Mouse (Mus musculus) T-cell, adult 2 months (primary cell): ENCODE results near the gene Tlcd2.
A peak's percentile ranks its signal among the peaks of the same experiment; 100 is the strongest.

Experiments used
- DNase-seq: peaks from one replicate; pipeline ENCODE4 v3.0.0; 2022; ENCODE audit warnings: low spot score

Gene Tlcd2

GRCm38 (mm10) chr11:75466731-75467505 lies 5.4 kb downstream of the Tlcd2 start:
- DNase-seq = no peak

- DNase-seq = no peak
Measured at GRCm38 (mm10) chr11:75467512-75468215, 6.1 kb downstream of the Tlcd2 start.

- DNase-seq = no peak
Measured at GRCm38 (mm10) chr11:75468410-75468809, 6.9 kb downstream of the Tlcd2 start.

DNA sequence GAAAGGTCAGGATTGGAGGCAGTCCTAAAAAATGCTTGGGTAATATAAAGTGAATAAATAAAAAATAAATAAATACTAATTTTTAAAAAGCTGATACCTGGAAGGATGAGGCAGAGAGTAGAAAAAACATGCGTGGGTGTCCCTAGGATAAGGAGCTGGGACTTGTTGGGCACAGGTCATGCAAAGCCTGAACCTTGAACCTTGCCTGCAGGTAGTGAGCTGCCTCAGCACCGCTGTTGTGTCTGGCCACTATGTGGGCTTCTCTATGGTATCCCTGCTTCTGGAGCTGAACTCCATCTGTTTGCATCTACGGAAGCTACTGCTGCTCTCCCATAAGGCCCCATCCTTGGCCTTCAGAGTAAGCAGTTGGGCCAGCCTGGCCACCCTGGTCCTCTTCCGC lies 7.7 kb downstream of the Tlcd2 start:
- DNase-seq = no peak

DNA sequence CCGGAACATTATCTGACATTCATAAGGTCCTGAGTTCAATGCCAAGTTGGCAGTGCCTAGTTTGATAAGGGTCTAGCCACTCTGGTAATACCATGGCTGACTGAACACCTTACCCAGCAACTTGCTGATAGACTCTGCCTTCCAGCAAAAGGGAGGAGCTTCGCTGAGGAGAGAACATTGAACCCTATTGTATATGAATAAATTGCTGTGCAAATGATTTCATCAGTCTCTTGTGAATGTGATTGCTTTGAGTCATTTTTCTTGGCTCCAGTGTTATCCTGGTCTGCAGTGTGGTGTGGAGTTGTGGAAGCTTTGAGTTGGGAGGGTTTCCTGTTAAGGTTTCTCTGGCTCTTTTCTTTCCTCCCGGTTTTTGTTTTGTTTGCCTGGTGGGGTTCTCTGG lies 9.2 kb downstream of the Tlcd2 start:
- DNase-seq = no peak

GRCm38 (mm10) chr11:75472469-75473081 lies 11.1 kb downstream of the Tlcd2 start:
- peak; percentile 60 for DNase-seq

DNA sequence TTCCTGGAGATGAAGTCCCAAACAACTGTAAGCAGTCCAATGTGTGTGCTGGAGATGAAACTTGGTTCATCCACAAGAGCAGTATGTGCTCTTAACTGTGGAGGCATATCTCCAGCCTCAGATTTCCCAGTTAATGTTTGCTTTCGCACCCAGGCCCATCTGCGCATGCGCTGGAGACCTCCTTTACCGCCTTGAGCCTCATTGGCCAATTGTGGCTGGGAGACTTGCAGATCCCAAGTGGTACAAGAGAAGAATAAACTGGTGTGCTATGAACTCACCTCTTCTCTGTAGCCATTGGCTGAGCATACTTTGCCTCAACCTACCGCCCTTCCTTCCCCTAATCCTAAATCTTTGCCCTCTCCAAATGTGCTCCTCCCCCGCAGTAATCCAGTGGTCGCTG lies 11.9 kb downstream of the Tlcd2 start:
- DNase-seq = no peak

DNA sequence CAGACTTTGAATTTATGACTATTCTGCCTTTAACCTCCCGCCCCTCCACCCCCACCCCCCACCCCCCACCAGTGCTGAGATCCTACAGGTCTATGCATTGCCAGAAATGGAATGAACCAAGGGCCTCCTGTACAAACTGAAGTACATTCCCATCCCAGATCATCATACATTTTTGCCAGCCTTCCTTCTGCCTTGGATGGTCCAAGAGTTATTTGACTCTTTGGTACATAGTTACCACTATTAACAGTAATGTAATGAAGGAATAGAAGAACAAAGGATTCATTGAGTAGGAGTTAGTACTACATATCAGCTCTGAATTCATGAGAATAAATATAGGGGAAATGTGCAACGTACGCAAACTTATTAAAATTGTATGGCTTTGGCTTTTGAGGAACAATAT lies 24.7 kb downstream of the Tlcd2 start:
- no peak for DNase-seq

DNA sequence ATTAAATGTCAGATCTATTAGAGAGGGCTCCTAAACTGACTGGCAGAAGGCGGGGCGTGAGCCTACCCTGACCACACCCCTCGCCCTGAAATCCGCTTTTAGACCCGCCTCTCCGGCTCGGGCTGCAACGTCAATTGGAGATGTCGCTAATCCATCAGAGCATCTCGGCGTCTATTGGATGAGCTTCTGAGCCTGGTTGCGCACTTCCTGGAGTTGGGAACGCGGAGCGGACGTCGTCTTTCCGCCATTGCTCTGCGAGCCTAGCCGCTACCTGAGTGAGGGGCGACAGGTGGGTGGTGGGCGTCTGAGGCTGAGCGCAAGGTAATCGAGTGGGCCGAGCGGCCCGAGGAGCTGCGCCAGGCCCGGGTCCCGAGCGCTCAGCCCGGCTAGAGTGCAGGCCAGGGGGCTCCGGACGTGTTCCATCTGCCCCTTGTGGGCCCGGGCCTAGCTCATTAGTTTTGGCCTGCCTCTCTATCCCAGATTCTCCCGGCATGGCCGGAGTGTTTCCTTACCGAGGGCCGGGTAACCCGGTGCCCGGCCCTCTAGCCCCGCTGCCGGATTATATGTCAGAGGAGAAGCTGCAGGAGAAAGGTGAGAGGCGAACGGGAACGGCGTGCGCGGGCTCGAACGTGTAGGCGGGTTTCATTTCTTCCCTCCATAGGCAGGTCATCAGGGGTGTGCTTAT lies 25.2 kb downstream of the Tlcd2 start, which contains the start of gene Prpf8:
Prpf8 (plus strand) TSS at position 216 of the 685 bp plus-strand sequence.
- peak; percentile 97 for DNase-seq

- DNase-seq = no peak
Measured at GRCm38 (mm10) chr11:75487496-75487895, 26.0 kb downstream of the Tlcd2 start.

DNA sequence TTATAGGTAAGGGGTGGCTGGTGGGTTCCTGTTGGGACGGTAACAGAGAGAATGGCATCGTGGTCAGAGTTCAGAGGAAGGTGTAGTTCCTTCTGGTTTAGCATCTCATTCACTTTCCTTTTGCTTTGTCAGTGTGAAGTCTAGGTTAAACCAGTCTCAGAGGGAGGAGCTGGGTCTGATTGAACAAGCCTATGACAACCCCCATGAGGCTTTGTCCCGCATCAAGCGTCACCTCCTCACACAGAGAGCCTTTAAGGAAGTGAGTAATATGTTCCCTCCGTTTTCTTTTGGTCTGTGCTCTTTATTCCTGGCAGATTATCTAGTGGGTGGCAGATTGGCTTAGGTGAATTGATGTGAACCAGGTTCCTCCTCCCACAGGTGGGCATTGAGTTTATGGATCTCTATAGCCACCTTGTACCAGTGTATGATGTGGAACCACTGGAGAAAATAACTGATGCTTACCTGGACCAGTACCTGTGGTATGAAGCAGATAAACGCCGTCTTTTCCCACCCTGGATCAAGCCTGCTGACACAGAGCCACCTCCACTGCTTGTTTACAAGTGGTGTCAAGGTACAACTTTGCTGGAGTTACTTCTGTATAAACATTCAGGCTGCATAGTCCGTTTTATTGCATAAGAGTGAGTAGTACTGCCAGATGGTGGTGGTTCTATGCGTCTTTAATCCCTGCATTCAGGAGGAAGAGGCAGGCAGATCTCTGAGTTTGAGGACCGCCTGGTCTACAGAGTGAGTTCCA lies 33.0 kb downstream of the Tlcd2 start:
- DNase-seq = no peak

DNA sequence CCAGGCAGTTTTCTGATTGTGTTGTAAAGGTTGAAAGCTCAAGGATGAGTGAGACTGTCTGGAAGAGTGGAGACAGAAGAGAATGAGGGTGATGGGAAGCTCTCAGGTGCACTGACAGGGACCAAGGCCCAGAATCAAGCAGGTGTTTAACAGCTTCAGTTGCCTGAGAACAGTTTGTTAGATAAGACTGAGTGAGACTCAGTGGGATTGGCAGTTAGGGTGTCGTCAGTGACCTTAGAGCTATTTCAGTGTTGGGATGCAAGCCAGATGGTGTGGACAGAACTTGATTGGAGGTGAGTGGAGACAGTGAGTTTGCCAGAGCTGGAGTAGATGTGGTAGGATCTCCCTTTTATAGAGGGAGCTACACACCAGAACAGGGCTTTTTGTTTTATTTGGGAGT lies 36.6 kb downstream of the Tlcd2 start:
- DNase-seq = no peak

- no peak for DNase-seq
Measured at GRCm38 (mm10) chr11:75508162-75508561, 46.6 kb downstream of the Tlcd2 start.

DNA sequence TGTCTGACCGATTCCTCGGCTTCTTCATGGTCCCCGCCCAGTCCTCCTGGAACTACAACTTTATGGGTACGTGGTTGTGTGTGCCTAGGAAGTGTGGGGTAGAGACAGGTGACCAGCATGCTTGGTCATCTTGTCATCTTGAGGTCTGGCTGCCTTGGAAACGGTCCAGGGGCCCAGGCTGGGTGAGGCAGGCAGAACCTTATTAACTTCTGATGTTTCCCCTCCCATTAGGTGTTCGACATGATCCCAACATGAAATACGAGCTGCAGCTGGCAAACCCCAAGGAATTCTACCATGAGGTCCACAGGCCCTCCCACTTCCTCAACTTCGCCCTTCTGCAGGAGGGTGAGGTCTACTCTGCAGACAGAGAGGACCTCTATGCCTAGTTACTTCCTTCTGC lies 47.4 kb downstream of the Tlcd2 start:
- DNase-seq = no peak

GRCm38 (mm10) chr11:75509741-75510626 lies 48.5 kb downstream of the Tlcd2 start, which contains the start of gene Rilp:
TSS of gene Rilp (plus strand) at chr11:75510094.
- DNase-seq = no peak

DNA sequence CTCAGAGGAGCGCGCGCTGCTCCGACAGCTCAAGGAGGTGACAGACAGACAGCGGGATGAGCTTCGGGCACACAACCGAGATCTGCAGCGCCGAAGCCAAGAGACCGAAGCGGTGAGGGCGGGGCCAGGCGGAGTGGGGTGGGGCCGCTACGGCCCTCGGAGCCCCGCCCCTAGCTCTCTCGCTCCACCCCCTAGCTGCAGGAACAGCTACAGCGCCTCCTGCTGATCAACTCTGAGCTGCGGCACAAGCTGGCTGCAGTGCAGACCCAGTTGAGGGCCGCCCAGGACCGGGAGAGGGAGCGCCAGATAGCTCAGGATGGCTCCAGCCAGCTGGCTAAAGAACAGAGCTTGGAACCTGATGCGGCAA lies 49.1 kb downstream of the Tlcd2 start:
- peak; percentile 90 for DNase-seq

DNA sequence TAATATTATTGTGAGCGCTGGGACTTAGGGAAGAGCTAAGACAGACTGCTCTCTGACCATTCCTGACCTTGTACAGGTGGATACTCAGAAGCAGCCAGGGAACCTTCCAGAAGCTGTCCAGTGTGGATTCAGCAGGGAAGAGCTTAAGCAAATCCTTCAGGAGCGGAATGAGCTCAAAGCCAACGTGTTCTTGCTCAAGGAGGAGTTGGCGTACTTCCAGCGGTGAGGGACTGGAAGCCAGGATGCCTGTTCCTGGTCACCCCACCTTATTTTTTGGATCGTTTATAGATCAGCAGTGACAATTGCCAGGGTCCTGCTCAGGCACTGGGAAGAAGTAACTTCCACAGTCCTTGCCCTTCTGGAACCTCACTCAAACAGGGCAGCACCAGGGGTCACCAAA lies 49.7 kb downstream of the Tlcd2 start:
- no peak for DNase-seq

DNA sequence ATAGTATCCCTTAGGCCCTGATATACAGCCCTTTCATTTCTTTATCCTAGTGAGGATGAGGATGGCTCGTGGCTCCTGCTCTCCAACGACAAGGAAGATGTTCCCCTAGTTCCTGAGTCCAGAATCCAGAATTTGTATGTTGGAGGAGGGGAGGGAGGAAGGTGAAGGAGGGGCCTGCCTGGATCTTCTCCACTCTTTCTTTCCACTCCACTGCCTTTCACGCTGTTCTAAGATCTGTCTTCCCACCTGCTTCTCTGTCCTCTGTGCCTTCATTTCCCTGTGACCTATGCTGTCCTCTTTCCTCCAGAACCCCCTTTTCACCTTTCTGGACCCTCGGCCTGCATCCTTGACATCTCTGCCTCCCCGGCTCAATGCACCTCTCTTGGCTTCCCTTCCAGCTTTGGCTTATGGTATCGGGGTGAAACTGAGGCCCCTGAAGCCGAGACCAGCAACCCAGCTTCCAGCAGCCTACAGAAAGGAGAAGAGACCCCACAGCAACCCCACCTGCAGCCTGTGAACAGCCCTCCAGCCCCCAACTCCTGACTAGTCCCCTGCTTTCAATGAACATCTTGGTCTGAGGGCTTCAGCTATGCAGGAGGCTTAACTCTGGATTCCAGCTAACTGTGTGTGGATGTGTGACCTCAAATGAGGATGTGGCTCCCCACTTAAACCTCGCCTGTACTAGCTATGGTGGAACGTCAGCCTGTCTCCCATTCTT lies 50.9 kb downstream of the Tlcd2 start:
- DNase-seq = no peak

DNA sequence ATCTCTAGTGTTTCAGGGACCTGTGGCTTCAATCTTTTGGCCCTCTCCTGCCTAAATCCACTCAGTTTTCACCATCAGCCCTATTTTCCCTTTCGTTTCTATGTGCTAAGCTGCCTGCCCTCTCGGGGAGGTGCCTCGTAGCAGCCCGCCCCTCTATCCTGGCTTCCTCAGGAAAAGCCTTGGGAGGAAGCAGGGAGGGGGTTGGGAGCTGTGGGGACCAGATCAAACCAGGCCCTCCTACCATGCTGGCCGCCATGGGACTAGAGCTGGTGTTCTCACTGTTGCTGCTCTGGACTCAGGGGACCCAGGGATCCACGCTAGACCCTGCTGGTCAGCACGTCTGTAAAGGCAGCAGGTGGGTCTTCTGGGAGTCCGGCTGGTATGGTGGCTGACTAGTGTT lies 51.8 kb downstream of the Tlcd2 start, which contains the start of gene Scarf1:
Scarf1 (plus strand) TSS at position 205 of the 400 bp plus-strand sequence.
- no peak for DNase-seq

GRCm38 (mm10) chr11:75515186-75515585 lies 53.7 kb downstream of the Tlcd2 start:
- DNase-seq = no peak
